Mouse (Mus musculus): ENCODE results near the gene Fam83d. TPM values are rescaled to one million over a fixed set of nuclear protein-coding genes. Genes with fewer than 3 reads are reported as not detected.

Gene Fam83d
- polyA plus RNA-seq, 1 experiment from 2014 or later, result 29.2 TPM

- Histone ChIP-seq H3K4me3 (no peak overlapping the region), H3K27me3 (replicated peaks) (no peaks in the 10 kb centered on the region), H3K27ac (no peak overlapping the region), H3K4me1 (peaks cover 6% of the 10 kb centered on the region; the same call in 1 of the 2 replicates), H3K4me2 (replicated peaks) (no peak overlapping the region), H3K36me3 (peaks cover 36% of the 10 kb centered on the region), H3K9me3 (no peaks in the 10 kb centered on the region), H3K9ac (no peak overlapping the region)
- no peak for ATAC-seq (ENCODE audit: low FRiP score, low read depth)
- WGBS, result 87% methylated on average over 14 of the region's 14 CpGs
Observed at GRCm38 (mm10) chr2:158786927-158787795, 19.3 kb downstream of the Fam83d start.

DNA sequence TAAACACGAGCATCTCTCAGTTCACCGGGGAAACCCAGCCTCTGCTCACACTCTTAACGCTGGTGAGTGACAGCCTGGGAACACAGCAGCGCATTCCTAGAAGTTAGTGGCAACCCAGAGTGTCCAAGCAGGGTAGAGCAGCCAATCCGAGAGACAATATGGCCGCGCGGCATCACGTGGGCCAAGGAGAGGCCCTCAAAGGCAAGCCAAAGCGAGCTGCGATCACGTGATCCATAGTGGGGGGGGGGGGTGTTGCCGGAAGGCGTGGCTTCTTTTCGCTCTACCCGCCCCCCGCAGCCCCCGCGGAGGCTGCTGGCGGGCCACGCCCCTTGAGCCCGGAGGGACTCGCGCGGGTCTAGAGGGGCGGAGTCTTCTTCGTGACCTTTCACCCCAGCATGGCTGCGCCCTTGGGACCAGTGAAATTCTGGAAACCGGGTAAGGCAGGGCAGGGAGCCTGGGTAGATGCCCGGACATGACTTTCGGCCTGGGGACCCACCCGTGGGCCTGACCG is 26.7 kb downstream of the Fam83d start, which contains the start of gene Dhx35:
Gene Dhx35 (plus strand): TSS at position 314 of the 511 bp plus-strand sequence.
- Histone ChIP-seq H3K4me2 (replicated peaks) (peak within 1 kb of the TSS; percentile 63), H3K27ac (peak within 1 kb of the TSS; percentile 50; the same call in 1 of the 2 replicates), H3K4me1 (peaks cover 8% of the 10 kb centered on the region), H3K9ac (peak within 1 kb of the TSS; percentile 64), H3K4me3 (peak within 1 kb of the TSS; percentile 67), H3K27me3 (replicated peaks) (no peaks in the 10 kb centered on the region), H3K9me3 (no peaks in the 10 kb centered on the region), H3K36me3 (no peaks in the 10 kb centered on the region)
- ATAC-seq (ENCODE audit: low FRiP score, low read depth), result peak; percentile 100
- 0% methylated on average over 33 of the region's 33 CpGs for WGBS

GRCm38 (mm10) chr2:158795043-158795442 is 27.1 kb downstream of the Fam83d start:
- peaks cover 8% of the 10 kb centered on the region for H3K4me1 ChIP-seq
- no peaks in the 10 kb centered on the region for H3K27me3 ChIP-seq (replicated peaks)
- H3K4me3 ChIP-seq, result peak overlapping the region; percentile 67
- ATAC-seq (ENCODE audit: low FRiP score, low read depth), result no peak
- 0 out of 2 replicates have a peak, but pooled peaks cover 2% of the 10 kb centered on the region for H3K36me3 ChIP-seq
- 0 out of 2 replicates have a peak, but pooled peaks cover 2% of the 10 kb centered on the region for H3K9me3 ChIP-seq
- 11% methylated on average over 15 of the region's 15 CpGs for WGBS
- H3K27ac ChIP-seq, result 0 out of 2 replicates have a peak overlapping the region, but pooled peaks have one; percentile 46
- H3K9ac ChIP-seq, result peak overlapping the region; percentile 64
- H3K4me2 ChIP-seq (replicated peaks), result peak overlapping the region; percentile 63

DNA sequence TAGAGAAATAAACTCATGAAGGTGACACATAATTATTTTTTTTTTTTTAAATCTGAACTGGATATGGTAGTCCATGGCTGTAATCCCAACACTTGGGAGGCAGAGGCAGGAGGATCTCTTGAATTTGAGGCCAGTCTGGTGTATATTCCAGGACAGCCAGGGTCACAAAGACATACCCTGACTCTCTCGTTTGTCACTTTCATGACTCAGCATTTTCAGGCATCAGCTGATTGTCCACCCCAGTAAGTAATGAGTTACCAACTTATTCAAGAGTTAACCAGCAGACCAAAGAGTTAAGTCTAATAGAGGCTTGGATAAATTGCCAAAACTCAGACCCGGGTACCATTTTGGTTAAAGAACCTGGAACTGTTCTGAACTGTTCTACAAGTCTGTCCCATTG is 28.0 kb downstream of the Fam83d start:
- no peak overlapping the region for H3K4me2 ChIP-seq (replicated peaks)
- H3K4me1 ChIP-seq, result peaks cover 8% of the 10 kb centered on the region
- H3K9me3 ChIP-seq, result 0 out of 2 replicates have a peak, but pooled peaks cover 4% of the 10 kb centered on the region
- H3K9ac ChIP-seq, result no peak overlapping the region
- 0 out of 2 replicates have a peak, but pooled peaks cover 6% of the 10 kb centered on the region for H3K36me3 ChIP-seq
- 81% methylated on average over 2 of the region's 2 CpGs for WGBS
- H3K4me3 ChIP-seq, result no peak overlapping the region
- ATAC-seq (ENCODE audit: low FRiP score, low read depth), result no peak
- H3K27ac ChIP-seq, result no peak overlapping the region
- no peaks in the 10 kb centered on the region for H3K27me3 ChIP-seq (replicated peaks)

DNA sequence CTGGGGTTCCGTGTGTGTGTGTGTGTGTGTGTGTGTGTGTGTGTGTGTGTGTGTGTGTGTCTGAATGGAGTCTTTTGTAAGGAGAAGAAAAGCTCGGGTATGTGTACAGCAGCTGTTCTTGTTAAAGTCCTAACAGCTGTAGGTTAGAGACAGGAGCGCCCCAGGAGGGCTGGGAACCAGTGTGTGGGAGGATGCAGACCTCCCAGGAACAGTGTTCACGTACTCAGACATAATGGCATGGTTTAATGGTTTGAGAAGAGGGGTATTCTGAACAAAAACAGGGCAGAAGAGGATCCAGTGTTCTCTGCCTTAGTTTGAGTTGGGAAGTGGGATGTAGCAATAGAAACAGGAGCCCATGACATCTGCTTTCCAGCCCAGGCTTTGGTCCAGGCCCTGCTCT is 31.4 kb downstream of the Fam83d start:
- Histone ChIP-seq H3K27me3 (replicated peaks) (no peaks in the 10 kb centered on the region), H3K9me3 (0 out of 2 replicates have a peak, but pooled peaks cover 4% of the 10 kb centered on the region), H3K4me3 (no peak overlapping the region), H3K4me1 (no peaks in the 10 kb centered on the region; the same call in 1 of the 2 replicates), H3K9ac (no peak overlapping the region), H3K36me3 (peaks cover 23% of the 10 kb centered on the region), H3K4me2 (replicated peaks) (no peak overlapping the region), H3K27ac (no peak overlapping the region)
- WGBS, result 46% methylated on average over 4 of the region's 4 CpGs
- ATAC-seq (ENCODE audit: low FRiP score, low read depth), result no peak

DNA sequence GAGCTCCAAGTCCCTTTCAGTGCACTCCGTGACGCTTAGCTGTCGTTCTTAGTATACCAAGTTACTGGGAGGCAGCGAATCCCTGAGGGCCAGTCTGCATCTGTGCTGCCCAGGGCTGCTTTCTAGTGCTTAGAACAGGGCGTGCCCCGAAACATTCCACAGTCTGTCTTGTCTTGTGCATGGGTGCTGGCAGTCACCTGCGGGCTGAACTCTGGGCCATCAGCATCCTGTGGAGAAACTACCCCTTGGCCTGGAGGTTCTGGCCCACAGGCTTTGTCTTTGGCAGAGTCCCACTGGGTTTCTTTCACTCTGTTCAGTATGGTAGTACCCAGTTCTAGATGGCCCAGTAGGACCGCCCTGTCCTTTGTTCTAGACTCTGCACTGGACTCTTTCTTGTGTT is 32.9 kb downstream of the Fam83d start:
- no peak for ATAC-seq (ENCODE audit: low FRiP score, low read depth)
- WGBS, result 94% methylated on average over 8 of the region's 8 CpGs
- Histone ChIP-seq H3K9me3 (0 out of 2 replicates have a peak, but pooled peaks cover 4% of the 10 kb centered on the region), H3K36me3 (peaks cover 29% of the 10 kb centered on the region), H3K27ac (no peak overlapping the region), H3K4me1 (no peaks in the 10 kb centered on the region), H3K27me3 (replicated peaks) (no peaks in the 10 kb centered on the region), H3K9ac (no peak overlapping the region), H3K4me3 (no peak overlapping the region), H3K4me2 (replicated peaks) (no peak overlapping the region)

DNA sequence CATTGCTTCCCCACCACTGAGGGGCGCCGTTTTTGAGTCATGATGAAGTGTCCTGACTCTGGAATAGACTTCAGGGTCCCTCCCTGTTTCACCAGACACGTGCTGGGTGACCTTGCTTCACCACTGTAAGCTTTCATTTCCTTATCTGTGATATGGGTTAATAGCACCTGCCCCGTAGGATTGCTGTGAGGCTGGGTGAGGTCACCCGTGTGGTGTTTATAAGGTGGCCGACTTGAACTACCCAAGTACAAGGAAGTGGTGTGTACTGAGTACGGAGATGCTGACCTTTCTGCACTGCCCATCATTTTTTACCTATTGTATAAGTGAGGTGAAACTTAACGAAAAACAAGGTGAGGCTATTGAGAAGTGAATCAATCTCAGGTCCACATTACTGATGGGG is 35.7 kb downstream of the Fam83d start:
- ATAC-seq (ENCODE audit: low FRiP score, low read depth), result no peak
- H3K36me3 ChIP-seq, result peaks cover 36% of the 10 kb centered on the region
- 0 out of 2 replicates have a peak, but pooled peaks cover 4% of the 10 kb centered on the region for H3K9me3 ChIP-seq
- no peak overlapping the region for H3K4me2 ChIP-seq (replicated peaks)
- no peaks in the 10 kb centered on the region for H3K4me1 ChIP-seq
- 91% methylated on average over 8 of the region's 8 CpGs for WGBS
- H3K27ac ChIP-seq, result no peak overlapping the region
- no peaks in the 10 kb centered on the region for H3K27me3 ChIP-seq (replicated peaks)
- H3K4me3 ChIP-seq, result no peak overlapping the region
- no peak overlapping the region for H3K9ac ChIP-seq

GRCm38 (mm10) chr2:158815686-158816085 is 47.8 kb downstream of the Fam83d start:
- ATAC-seq (ENCODE audit: low FRiP score, low read depth), result no peak
- Histone ChIP-seq H3K9me3 (no peaks in the 10 kb centered on the region), H3K4me3 (no peak overlapping the region), H3K27me3 (replicated peaks) (no peaks in the 10 kb centered on the region), H3K27ac (no peak overlapping the region), H3K4me2 (replicated peaks) (no peak overlapping the region), H3K9ac (no peak overlapping the region), H3K4me1 (no peaks in the 10 kb centered on the region), H3K36me3 (peaks cover 32% of the 10 kb centered on the region)

- WGBS, result 93% methylated on average over 4 of the region's 4 CpGs
- H3K9me3 ChIP-seq, result no peaks in the 10 kb centered on the region
- H3K27ac ChIP-seq, result no peak overlapping the region
- ATAC-seq (ENCODE audit: low FRiP score, low read depth), result no peak
- no peak overlapping the region for H3K4me3 ChIP-seq
- H3K36me3 ChIP-seq, result peaks cover 32% of the 10 kb centered on the region
- H3K4me1 ChIP-seq, result no peaks in the 10 kb centered on the region
- H3K4me2 ChIP-seq (replicated peaks), result no peak overlapping the region
- H3K27me3 ChIP-seq (replicated peaks), result no peaks in the 10 kb centered on the region
- no peak overlapping the region for H3K9ac ChIP-seq
Observed at GRCm38 (mm10) chr2:158816239-158816638, 48.3 kb downstream of the Fam83d start.

DNA sequence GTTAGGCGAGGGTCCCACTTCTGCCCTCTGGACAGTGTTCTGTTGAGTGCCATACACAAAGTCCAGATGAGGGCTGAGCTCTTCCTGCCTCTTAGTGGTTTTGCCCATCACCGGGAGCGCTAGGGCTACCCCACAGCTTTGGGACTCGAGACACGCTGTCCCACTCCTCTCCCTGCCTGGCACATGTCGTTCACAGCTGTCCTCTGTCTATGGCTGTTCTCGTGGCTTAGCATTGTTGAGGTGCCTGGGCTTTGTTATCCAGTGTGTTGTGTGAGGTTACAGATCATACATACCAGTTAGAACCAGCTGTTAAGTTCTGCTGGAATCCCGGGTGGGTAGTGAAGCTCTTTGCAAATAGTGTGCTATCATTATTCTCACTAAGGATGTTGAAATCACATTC is 49.8 kb downstream of the Fam83d start:
- ATAC-seq (ENCODE audit: low FRiP score, low read depth), result no peak
- no peaks in the 10 kb centered on the region for H3K27me3 ChIP-seq (replicated peaks)
- no peak overlapping the region for H3K4me2 ChIP-seq (replicated peaks)
- no peaks in the 10 kb centered on the region for H3K4me1 ChIP-seq
- WGBS, result 86% methylated on average over 8 of the region's 8 CpGs
- H3K9me3 ChIP-seq, result no peaks in the 10 kb centered on the region
- peaks cover 39% of the 10 kb centered on the region for H3K36me3 ChIP-seq
- H3K4me3 ChIP-seq, result no peak overlapping the region
- no peak overlapping the region for H3K9ac ChIP-seq
- no peak overlapping the region for H3K27ac ChIP-seq

DNA sequence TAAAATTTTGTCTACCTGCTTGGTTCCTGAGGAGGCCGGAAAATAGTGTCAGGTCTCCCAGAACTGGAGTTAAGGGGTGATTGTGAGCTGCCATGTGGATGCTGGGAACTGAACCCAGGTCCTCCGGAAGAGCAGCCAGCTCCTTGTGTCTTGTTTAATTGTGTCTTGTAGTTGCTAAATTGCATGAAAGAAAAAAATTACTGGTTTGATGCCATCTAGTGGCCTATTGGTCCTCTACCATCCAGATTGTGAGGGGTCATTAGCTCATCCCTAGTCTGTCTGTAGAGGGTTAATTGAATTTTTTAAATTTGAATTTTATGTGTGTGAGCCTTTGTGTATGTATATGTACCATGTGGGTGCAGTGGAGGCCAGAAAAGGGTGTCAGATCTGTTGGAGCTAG is 60.2 kb downstream of the Fam83d start:
- Histone ChIP-seq H3K4me2 (replicated peaks) (no peak overlapping the region), H3K36me3 (peaks cover 47% of the 10 kb centered on the region), H3K27me3 (replicated peaks) (no peaks in the 10 kb centered on the region), H3K9ac (no peak overlapping the region), H3K4me3 (no peak overlapping the region), H3K9me3 (no peaks in the 10 kb centered on the region), H3K4me1 (no peaks in the 10 kb centered on the region), H3K27ac (no peak overlapping the region)
- WGBS, result 91% methylated on average over 2 of the region's 2 CpGs
- ATAC-seq (ENCODE audit: low FRiP score, low read depth), result no peak

- ATAC-seq (ENCODE audit: low FRiP score, low read depth), result no peak
- Histone ChIP-seq H3K4me1 (no peaks in the 10 kb centered on the region), H3K27me3 (replicated peaks) (no peaks in the 10 kb centered on the region), H3K36me3 (peaks cover 56% of the 10 kb centered on the region), H3K27ac (no peak overlapping the region), H3K4me2 (replicated peaks) (no peak overlapping the region), H3K9ac (no peak overlapping the region), H3K9me3 (no peaks in the 10 kb centered on the region), H3K4me3 (no peak overlapping the region)
- 81% methylated on average over 6 of the region's 6 CpGs for WGBS
Observed at GRCm38 (mm10) chr2:158829746-158830145, 61.9 kb downstream of the Fam83d start.

Data from neural tube, embryonic 12.5 days (tissue).